Mouse (Mus musculus): Measurements from ENCODE around the gene Serpinf1.

Gene Serpinf1

GRCm38 (mm10) chr11:75455041-75455736 is 32.7 kb upstream of the Serpinf1 start:
- peak; percentile 91 for DNase-seq (ENCODE audit: low read depth, low spot score)

- DNase-seq (ENCODE audit: low read depth, low spot score) = peak; percentile 96
These were observed 31.8 kb upstream of the Serpinf1 start, which contains the start of gene Wdr81 for GRCm38 (mm10) chr11:75453991-75454930. Wdr81 (minus strand) TSS chr11:75454717.

GRCm38 (mm10) chr11:75452812-75453557 is 30.5 kb upstream of the Serpinf1 start:
- no peak for DNase-seq (ENCODE audit: low read depth, low spot score)

- DNase-seq (ENCODE audit: low read depth, low spot score) = no peak
These were observed 29.6 kb upstream of the Serpinf1 start for GRCm38 (mm10) chr11:75452081-75452480.

GRCm38 (mm10) chr11:75450936-75451335 is 28.4 kb upstream of the Serpinf1 start:
- no peak for DNase-seq (ENCODE audit: low read depth, low spot score)

GRCm38 (mm10) chr11:75450304-75450908 is 27.9 kb upstream of the Serpinf1 start:
- no peak for DNase-seq (ENCODE audit: low read depth, low spot score)

- no peak for DNase-seq (ENCODE audit: low read depth, low spot score)
These were observed 27.2 kb upstream of the Serpinf1 start for GRCm38 (mm10) chr11:75449695-75450094.

- no peak for DNase-seq (ENCODE audit: low read depth, low spot score)
These were observed 26.1 kb upstream of the Serpinf1 start for GRCm38 (mm10) chr11:75448575-75448974.

- DNase-seq (ENCODE audit: low read depth, low spot score) = no peak
These were observed 21.2 kb upstream of the Serpinf1 start for GRCm38 (mm10) chr11:75443711-75444110.

- no peak for DNase-seq (ENCODE audit: low read depth, low spot score)
These were observed 19.1 kb upstream of the Serpinf1 start for GRCm38 (mm10) chr11:75441601-75442000.

GRCm38 (mm10) chr11:75441034-75441433 is 18.5 kb upstream of the Serpinf1 start:
- no peak for DNase-seq (ENCODE audit: low read depth, low spot score)

GRCm38 (mm10) chr11:75439951-75440350 is 17.4 kb upstream of the Serpinf1 start:
- no peak for DNase-seq (ENCODE audit: low read depth, low spot score)

GRCm38 (mm10) chr11:75439363-75439762 is 16.9 kb upstream of the Serpinf1 start, which contains the start of gene Serpinf2:
Serpinf2 (minus strand) TSS chr11:75439591.
- DNase-seq (ENCODE audit: low read depth, low spot score) = no peak

- no peak for DNase-seq (ENCODE audit: low read depth, low spot score)
These were observed 16.3 kb upstream of the Serpinf1 start for GRCm38 (mm10) chr11:75438804-75439203.

GRCm38 (mm10) chr11:75438194-75438593 is 15.7 kb upstream of the Serpinf1 start:
- no peak for DNase-seq (ENCODE audit: low read depth, low spot score)

- no peak for DNase-seq (ENCODE audit: low read depth, low spot score)
These were observed 11.6 kb upstream of the Serpinf1 start for GRCm38 (mm10) chr11:75434138-75434537.

- DNase-seq (ENCODE audit: low read depth, low spot score) = no peak
These were observed 8.8 kb upstream of the Serpinf1 start for GRCm38 (mm10) chr11:75431307-75431706.

GRCm38 (mm10) chr11:75429019-75429705 is 6.7 kb upstream of the Serpinf1 start:
- DNase-seq (ENCODE audit: low read depth, low spot score) = peak; percentile 77

- no peak for DNase-seq (ENCODE audit: low read depth, low spot score)
These were observed 2.0 kb upstream of the Serpinf1 start for GRCm38 (mm10) chr11:75424459-75424858.

- no peak for DNase-seq (ENCODE audit: low read depth, low spot score)
These were observed 1.5 kb upstream of the Serpinf1 start for GRCm38 (mm10) chr11:75424033-75424432.

- no peak for DNase-seq (ENCODE audit: low read depth, low spot score)
These were observed 590 bp upstream of the Serpinf1 start for GRCm38 (mm10) chr11:75423091-75423490.

Data from A20 (cell line).